In genomic region chr1:82282992-82283611, GRCm38 (mm10) we compare ENCODE assay signal across 8 mouse cellular contexts. TPM values are rescaled to one million over a fixed set of nuclear protein-coding genes. Genes with fewer than 3 reads are reported as not detected.
DNase-seq lines count a peak whose midpoint lies in the region; ATAC-seq and TF ChIP-seq lines count a peak whose summit lies in the region.

No protein-coding gene starts in this region.

- H3K4me1 ChIP-seq in bone marrow macrophage, adult 2 months (ENCODE audit: control insufficient read depth, insufficient read depth, low read length) = 0 out of 2 replicates have a peak, but pooled peaks cover 4% of the 10 kb centered on the region
- peaks cover 24% of the 10 kb centered on the region for H3K4me1 ChIP-seq in embryonic facial prominence, embryonic 15.5 days
- H3K4me1 ChIP-seq in kidney, embryonic 14.5 days (ENCODE audit: control insufficient read depth, insufficient read depth, low read length) = peaks cover 15% of the 10 kb centered on the region; the same call in 1 of the 2 replicates

- H3K9me3 ChIP-seq in embryonic facial prominence, embryonic 15.5 days (replicated peaks) = no peaks in the 10 kb centered on the region
- no peaks in the 10 kb centered on the region for H3K9me3 ChIP-seq in kidney, embryonic 14.5 days (ENCODE audit: control insufficient read depth, low read length)

- DNase-seq in 3134 (ENCODE audit: extremely low read depth, insufficient read length, low spot score) (peak; percentile 94), liver (peak; percentile 92)
- peak; percentile 91 to 93 for DNase-seq in heart, adult 9 months (ENCODE audit: low spot score in 2 of 2)
- DNase-seq in monocyte, adult 2 months (ENCODE audit: low read depth in 1 of 2, low spot score in 2 of 2) = peak; percentile 19 to 54
- DNase-seq in spleen, postnatal 14 days (ENCODE audit: low spot score in 2 of 2) = peak; percentile 45 to 63

- no peak for TF ChIP-seq POLR2A in bone marrow macrophage, adult 2 months (IDR thresholded peaks at IDR 0.05; ENCODE audit: borderline replicate concordance, low read depth, low read length)

- peak overlapping the region; percentile 69 for H3K4me2 ChIP-seq in embryonic facial prominence, embryonic 15.5 days (replicated peaks)
- peak overlapping the region; percentile 39 for H3K4me2 ChIP-seq in kidney, embryonic 14.5 days (replicated peaks; ENCODE audit: low read depth, low read length)

- TF ChIP-seq CTCF in bone marrow macrophage, adult 2 months (IDR thresholded peaks at IDR 0.05; ENCODE audit: low read depth, low read length) = no peak

- H3K27me3 ChIP-seq in embryonic facial prominence, embryonic 15.5 days = no peaks in the 10 kb centered on the region
- no peaks in the 10 kb centered on the region for H3K27me3 ChIP-seq in kidney, embryonic 14.5 days (ENCODE audit: control insufficient read depth, insufficient read depth, low read length)

- H3K9ac ChIP-seq in embryonic facial prominence, embryonic 15.5 days = peak overlapping the region; percentile 50
- H3K9ac ChIP-seq in kidney, embryonic 14.5 days (ENCODE audit: low read depth, low read length) = peak overlapping the region; percentile 63; the same call in 1 of the 2 replicates

- WGBS in embryonic facial prominence, embryonic 15.5 days = 1% methylated on average over 35 of the region's 35 CpGs
- WGBS in kidney, embryonic 14.5 days = 1% methylated on average over 35 of the region's 35 CpGs

- H3K4me3 ChIP-seq in bone marrow macrophage, adult 2 months (ENCODE audit: insufficient read depth, low read length) = peak overlapping the region; percentile 59
- peak overlapping the region; percentile 63 for H3K4me3 ChIP-seq in embryonic facial prominence, embryonic 15.5 days (replicated peaks)
- peak overlapping the region; percentile 37 for H3K4me3 ChIP-seq in kidney, embryonic 14.5 days (ENCODE audit: low read length)

- peak overlapping the region; percentile 37 for H3K27ac ChIP-seq in bone marrow macrophage, adult 2 months (ENCODE audit: insufficient read depth, low read depth, low read length)
- H3K27ac ChIP-seq in embryonic facial prominence, embryonic 15.5 days (replicated peaks) = peak overlapping the region; percentile 95
- peak overlapping the region; percentile 92 for H3K27ac ChIP-seq in kidney, embryonic 14.5 days (ENCODE audit: low read depth, low read length)

- peak; percentile 97 for ATAC-seq in embryonic facial prominence, embryonic 15.5 days (ENCODE audit: insufficient number of reproducible peaks, low FRiP score, low TSS enrichment, low read depth)
- peak; percentile 99 for ATAC-seq in kidney, embryonic 14.5 days (ENCODE audit: low FRiP score, low TSS enrichment)

- peaks cover 9% of the 10 kb centered on the region for H3K36me3 ChIP-seq in embryonic facial prominence, embryonic 15.5 days
- peaks cover 5% of the 10 kb centered on the region; the same call in 1 of the 2 replicates for H3K36me3 ChIP-seq in kidney, embryonic 14.5 days (ENCODE audit: control insufficient read depth, insufficient read depth, low read length)

RNA-seq across cellular contexts. Expression of gene Irs1, which starts 8.1 kb away (rescaled TPM):
- 0.12 and 0.16 TPM in 2 replicates for polyA plus RNA-seq in bone marrow macrophage, adult 2 months (2012; ENCODE audit: insufficient read depth, insufficient read length, missing spikeins)
- polyA plus RNA-seq in embryonic facial prominence, embryonic 15.5 days (2015; fragmentation: Nextera tagmentation; extraction: Ambion mirVana) = 10.8 and 12.0 TPM in 2 replicates
- 1.9 and 3.8 TPM in 2 replicates for polyA plus RNA-seq in kidney, embryonic 14.5 days (2014; fragmentation: Nextera tagmentation; extraction: Ambion mirVana)

RNA-seq across cellular contexts. Expression of gene Rhbdd1, which starts 33.1 kb away (rescaled TPM):
- polyA plus RNA-seq in bone marrow macrophage, adult 2 months (2012; ENCODE audit: insufficient read depth, insufficient read length, missing spikeins) = 23.4 and 24.6 TPM in 2 replicates
- 9.1 and 10.3 TPM in 2 replicates for polyA plus RNA-seq in embryonic facial prominence, embryonic 15.5 days (2015; fragmentation: Nextera tagmentation; extraction: Ambion mirVana)
- 6.7 and 7.0 TPM in 2 replicates for polyA plus RNA-seq in kidney, embryonic 14.5 days (2014; fragmentation: Nextera tagmentation; extraction: Ambion mirVana)

RNA-seq across cellular contexts. Expression of gene Gm9747, which starts 50.2 kb away (rescaled TPM):
- not detected in 2 replicates for polyA plus RNA-seq in bone marrow macrophage, adult 2 months (2012; ENCODE audit: insufficient read depth, insufficient read length, missing spikeins)
- polyA plus RNA-seq in embryonic facial prominence, embryonic 15.5 days (2015; fragmentation: Nextera tagmentation; extraction: Ambion mirVana) = 34.4 and 38.8 TPM in 2 replicates
- 7.7 and 12.5 TPM in 2 replicates for polyA plus RNA-seq in kidney, embryonic 14.5 days (2014; fragmentation: Nextera tagmentation; extraction: Ambion mirVana)

Comparison
In these comparisons a context has a peak if more than half of its experiments do, and no peak if none do; other contexts are left out.
1. Peak in every context shown above with its lines: DNase-seq, ATAC-seq, H3K4me3 ChIP-seq and H3K27ac ChIP-seq.
2. DNase-seq: peak in every context shown above with its lines; median percentile 94 in 3134; 92 in heart, adult 9 months; 92 in liver; 54 in spleen, postnatal 14 days; 36 in monocyte, adult 2 months.
3. H3K27ac ChIP-seq: peak in every context shown above with its lines; median percentile 95 in embryonic facial prominence, embryonic 15.5 days; 92 in kidney, embryonic 14.5 days; 37 in bone marrow macrophage, adult 2 months.